12 mouse cellular contexts compared by ENCODE assay signal in the genomic region with DNA sequence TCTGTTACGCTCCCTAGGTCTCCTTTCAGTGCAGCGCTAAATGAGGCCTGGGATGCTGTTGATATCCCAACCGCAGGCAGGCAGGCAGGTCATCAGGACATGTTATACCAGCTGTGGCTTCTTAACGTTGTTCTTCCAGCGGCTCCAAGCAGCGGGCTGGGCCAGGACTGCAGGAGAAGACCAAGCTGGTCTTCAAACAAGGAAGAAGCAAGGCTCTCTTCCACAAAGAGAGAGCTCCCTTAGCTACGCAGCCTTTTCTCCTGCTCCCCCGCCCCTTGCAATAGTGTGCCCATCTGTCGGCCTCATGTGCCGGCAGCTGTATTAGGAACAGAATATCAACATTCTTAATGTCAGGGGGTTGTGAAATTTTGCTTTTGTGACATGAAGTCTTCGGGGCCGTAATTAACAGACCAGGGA. TPM values are rescaled to one million over a fixed set of nuclear protein-coding genes. Genes with fewer than 3 reads are reported as not detected.
DNase-seq lines count a peak whose midpoint lies in the region; ATAC-seq and TF ChIP-seq lines count a peak whose summit lies in the region.
"Had no signal": no experiment of that assay in that cellular context is flagged by ENCODE, and none has a peak within 500 bp of the region (broad histone marks: within the 10 kb centered on the region; RNA-seq: fewer than 3 reads in every experiment).

No protein-coding gene starts in this region.

- H3K4me3 ChIP-seq in kidney, embryonic 16.5 days (ENCODE audit: low read length), result no peak overlapping the region
- H3K4me3 ChIP-seq in kidney, adult 2 months (ENCODE audit: insufficient read depth, low read depth, low read length), result no peak overlapping the region
- no peak overlapping the region for H3K4me3 ChIP-seq in hindbrain, postnatal 0 days (ENCODE audit: low read length)
- H3K4me3 ChIP-seq in midbrain, embryonic 14.5 days (replicated peaks; ENCODE audit: low read depth, low read length), result no peak overlapping the region
- H3K4me3 ChIP-seq: megakaryocyte, embryonic 14.5 days had no signal

- ATAC-seq in kidney, embryonic 16.5 days (ENCODE audit: low FRiP score, low TSS enrichment), result peak; percentile 51; the same call in 1 of the 2 replicates
- ATAC-seq in hindbrain, postnatal 0 days, result no peak
- 0 out of 2 replicates have a peak, but pooled peaks have one; percentile 53 for ATAC-seq in midbrain, embryonic 14.5 days (ENCODE audit: low FRiP score, low TSS enrichment)

- no peaks in the 10 kb centered on the region for H3K27me3 ChIP-seq in kidney, embryonic 16.5 days (ENCODE audit: insufficient read depth, low read length)
- H3K27me3 ChIP-seq in kidney, adult 2 months (replicated peaks; ENCODE audit: control insufficient read depth, insufficient read depth, low read length), result no peaks in the 10 kb centered on the region
- H3K27me3 ChIP-seq in hindbrain, postnatal 0 days (ENCODE audit: insufficient read depth, low read length), result no peaks in the 10 kb centered on the region
- no peaks in the 10 kb centered on the region for H3K27me3 ChIP-seq in midbrain, embryonic 14.5 days (ENCODE audit: control insufficient read depth, insufficient read depth, low read length)
- H3K27me3 ChIP-seq: CH12.LX; megakaryocyte, embryonic 14.5 days had no signal

- no peak for TF ChIP-seq POLR2A in kidney, adult 2 months (IDR thresholded peaks at IDR 0.05; ENCODE audit: low read depth, low read length)

- no peak overlapping the region for H3K9ac ChIP-seq in kidney, embryonic 16.5 days (replicated peaks; ENCODE audit: low read length)
- no peak overlapping the region for H3K9ac ChIP-seq in hindbrain, postnatal 0 days (replicated peaks; ENCODE audit: low read length)
- H3K9ac ChIP-seq in midbrain, embryonic 14.5 days (replicated peaks; ENCODE audit: low read length), result 0 out of 2 replicates have a peak overlapping the region, but pooled peaks have one; percentile 14

- 51% methylated on average over 12 of the region's 12 CpGs for WGBS in kidney, embryonic 16.5 days
- 59% methylated on average over 12 of the region's 12 CpGs for WGBS in kidney, adult 2 months
- WGBS in hindbrain, postnatal 0 days, result 47% methylated on average over 12 of the region's 12 CpGs
- 39% methylated on average over 12 of the region's 12 CpGs for WGBS in midbrain, embryonic 14.5 days

- H3K36me3 ChIP-seq in kidney, embryonic 16.5 days (ENCODE audit: insufficient read depth, low read length), result no peaks in the 10 kb centered on the region
- H3K36me3 ChIP-seq in kidney, adult 2 months (ENCODE audit: control insufficient read depth, insufficient read depth, low read length), result no peaks in the 10 kb centered on the region
- H3K36me3 ChIP-seq in hindbrain, postnatal 0 days (ENCODE audit: insufficient read depth, low read length), result no peaks in the 10 kb centered on the region
- no peaks in the 10 kb centered on the region for H3K36me3 ChIP-seq in midbrain, embryonic 14.5 days (ENCODE audit: control insufficient read depth, insufficient read depth, low read length)

- H3K4me2 ChIP-seq in kidney, embryonic 16.5 days (replicated peaks; ENCODE audit: low read depth, low read length), result no peak overlapping the region
- no peak overlapping the region for H3K4me2 ChIP-seq in hindbrain, postnatal 0 days (ENCODE audit: low read depth, low read length)
- no peak overlapping the region for H3K4me2 ChIP-seq in midbrain, embryonic 14.5 days (ENCODE audit: low read length)

- no peak for TF ChIP-seq CTCF in kidney, adult 2 months (conservative IDR thresholded peaks at IDR 0.05; ENCODE audit: insufficient read depth, insufficient read length, low read depth, low read length)
- no peak for TF ChIP-seq CTCF in hindbrain, postnatal 0 days (IDR thresholded peaks at IDR 0.05; ENCODE audit: low read depth)

- no peak overlapping the region for H3K27ac ChIP-seq in kidney, embryonic 16.5 days (ENCODE audit: low read length)
- no peak overlapping the region for H3K27ac ChIP-seq in kidney, adult 2 months (ENCODE audit: insufficient read depth, low read depth, low read length)
- H3K27ac ChIP-seq in hindbrain, postnatal 0 days, result no peak overlapping the region
- H3K27ac ChIP-seq in midbrain, embryonic 14.5 days (replicated peaks; ENCODE audit: low read depth, low read length), result no peak overlapping the region

- H3K9me3 ChIP-seq in kidney, embryonic 16.5 days (ENCODE audit: low read length), result no peaks in the 10 kb centered on the region
- H3K9me3 ChIP-seq in hindbrain, postnatal 0 days (ENCODE audit: low read length), result no peaks in the 10 kb centered on the region
- no peaks in the 10 kb centered on the region for H3K9me3 ChIP-seq in midbrain, embryonic 14.5 days (ENCODE audit: control insufficient read depth, low read length)

- DNase-seq in kidney, adult 2 months, result no peak
- DNase-seq in embryo, embryonic 9.5 days (ENCODE audit: extremely low spot score), result peak; percentile 8
- peak; percentile 13 for DNase-seq in hindbrain, postnatal 0 days (ENCODE audit: low spot score)
- DNase-seq in midbrain, embryonic 14.5 days, result peak; percentile 40
- DNase-seq in adrenal gland, adult 18-20 months (ENCODE audit: low spot score in 2 of 2), result no peak
- no peak for DNase-seq in adrenal gland, postnatal 25 days
- no peak for DNase-seq in ovary, adult 18-20 months (ENCODE audit: low spot score)
- DNase-seq: gastrocnemius, postnatal 36 days; kidney, adult 18-20 months had no signal

- H3K4me1 ChIP-seq in kidney, embryonic 16.5 days (ENCODE audit: insufficient read depth, low read length), result no peaks in the 10 kb centered on the region
- H3K4me1 ChIP-seq in kidney, adult 2 months (ENCODE audit: control insufficient read depth, insufficient read depth, low read length), result no peaks in the 10 kb centered on the region
- H3K4me1 ChIP-seq in hindbrain, postnatal 0 days (ENCODE audit: insufficient read depth, low read length), result peaks cover 3% of the 10 kb centered on the region; the same call in 1 of the 2 replicates
- 0 out of 2 replicates have a peak, but pooled peaks cover 4% of the 10 kb centered on the region for H3K4me1 ChIP-seq in midbrain, embryonic 14.5 days (ENCODE audit: control insufficient read depth, insufficient read depth, low read length)
- H3K4me1 ChIP-seq: megakaryocyte, embryonic 14.5 days had no signal

RNA-seq across cellular contexts. Expression of a gene that starts 35.7 kb away (rescaled TPM):
- polyA plus RNA-seq in kidney, embryonic 16.5 days (2015; fragmentation: Nextera tagmentation; extraction: Ambion mirVana), result 19.9 and 20.9 TPM in 2 replicates
- polyA plus RNA-seq in kidney, adult 2 months (2012; rRNA removed), result 16.7 and 24.6 TPM in 2 replicates
- 89.5 and 114 TPM in 2 replicates for total RNA-seq in hindbrain, postnatal 0 days (2014; rRNA removed)
- 10.0 and 10.5 TPM in 2 replicates for polyA plus RNA-seq in hindbrain, postnatal 0 days (2015; fragmentation: Nextera tagmentation; extraction: Ambion mirVana)
- 22.8 and 23.5 TPM in 2 replicates for polyA plus RNA-seq in midbrain, embryonic 14.5 days (2014; fragmentation: Nextera tagmentation; extraction: Ambion mirVana)
- 10 to 100 TPM; 40.1 to 46.3 TPM for total RNA-seq in adrenal gland, adult 18-20 months (2021)
- 92.4 and 94.1 TPM in 2 replicates for total RNA-seq in adrenal gland, postnatal 25 days (2021)

Comparison
In these comparisons a context has a peak if more than half of its experiments do, and no peak if none do; other contexts are left out.
1. DNase-seq: peak in embryo, embryonic 9.5 days (single experiment), hindbrain, postnatal 0 days (single experiment) and midbrain, embryonic 14.5 days (single experiment); none in kidney, adult 2 months (single experiment), adrenal gland, adult 18-20 months (0 of 2), adrenal gland, postnatal 25 days (single experiment) and ovary, adult 18-20 months (single experiment).